Mouse (Mus musculus): ENCODE data around the gene Eps8l2. TPM values are rescaled to one million over a fixed set of nuclear protein-coding genes. Genes with fewer than 3 reads are reported as not detected.

Eps8l2 gene
- polyA plus RNA-seq, 1 experiment from 2014 or later: 234 TPM

DNA sequence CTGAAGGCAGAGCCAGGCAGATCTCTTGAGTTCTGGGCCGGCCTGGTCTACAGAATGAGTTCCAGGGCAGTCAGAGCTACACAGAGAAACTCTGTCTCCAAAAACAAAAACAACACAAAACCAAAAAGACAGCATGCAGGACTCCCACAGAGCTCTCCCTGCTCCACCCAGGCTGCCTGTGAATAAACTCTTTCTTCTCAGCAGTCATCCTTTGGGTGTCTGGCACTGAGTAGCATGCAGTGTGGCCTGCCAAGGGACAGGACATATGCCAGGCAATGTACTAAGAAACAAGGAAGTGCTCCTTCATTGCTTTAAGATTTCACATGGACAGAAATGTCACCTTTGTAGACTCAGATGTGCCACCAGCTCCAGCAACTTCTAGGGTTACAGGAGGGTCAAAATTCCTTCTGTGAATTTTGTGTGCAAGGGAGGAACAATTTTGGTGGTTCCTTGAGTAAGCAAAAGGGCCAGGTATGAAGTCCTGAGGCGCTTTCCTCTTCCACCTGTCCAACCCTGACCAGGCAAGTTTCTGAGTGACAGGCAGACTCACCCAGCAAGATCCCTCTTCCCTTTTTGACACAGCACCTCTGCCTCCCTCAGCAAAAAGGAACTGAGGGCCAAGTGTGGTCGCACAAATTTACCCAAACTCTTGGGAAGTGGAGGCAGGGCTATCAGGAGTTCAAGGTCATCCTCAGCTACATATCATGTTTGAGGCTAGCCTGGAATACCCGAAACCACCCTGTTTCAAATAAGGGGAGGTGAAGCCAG, 42.6 kb downstream of the Eps8l2 start:
- 74% methylated on average over 4 of the region's 4 CpGs for WGBS
- no peaks in the 10 kb centered on the region for H3K36me3 ChIP-seq (ENCODE audit: control insufficient read depth, insufficient read depth)
- no peak for ATAC-seq

DNA sequence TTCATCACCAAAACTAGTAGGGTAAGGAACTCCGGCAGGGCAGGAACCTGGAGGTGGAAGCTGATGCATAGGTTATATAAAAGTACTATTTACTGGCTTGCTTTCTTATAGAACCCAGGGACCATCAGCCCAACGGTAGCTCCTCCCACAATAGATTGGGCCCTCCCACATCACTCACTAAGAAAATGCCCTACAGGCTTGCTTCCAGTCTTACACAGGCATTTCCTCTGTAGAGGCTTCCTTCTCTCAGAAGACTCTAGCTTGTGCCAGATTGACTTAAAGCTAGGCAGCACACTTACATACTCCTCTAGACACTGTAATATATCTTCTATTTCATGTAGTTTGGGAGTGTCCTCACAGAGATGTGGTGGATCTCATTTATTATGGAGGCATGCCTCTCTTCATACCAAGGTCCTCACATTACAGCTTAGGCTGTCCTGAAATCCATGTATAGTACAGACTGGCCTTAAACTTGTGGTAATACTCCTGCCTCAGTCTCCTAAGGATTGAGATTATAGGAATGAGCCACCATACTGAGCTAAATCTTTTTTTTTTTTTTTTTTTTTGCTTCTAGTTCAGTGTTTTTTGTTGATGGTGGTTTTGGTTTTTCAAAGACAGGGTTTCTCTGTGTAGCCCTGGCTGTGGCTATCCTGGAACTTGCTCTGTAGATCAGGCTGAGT, 49.3 kb downstream of the Eps8l2 start:
- no peak overlapping the region for H3K4me2 ChIP-seq (replicated peaks; ENCODE audit: low read depth)
- H3K27ac ChIP-seq (ENCODE audit: low read depth, low read length): peak overlapping the region; percentile 97
- H3K4me1 ChIP-seq (replicated peaks; ENCODE audit: control insufficient read depth, insufficient read depth, low read length): peaks cover 3% of the 10 kb centered on the region
- H3K9ac ChIP-seq (ENCODE audit: low read depth, low read length): no peak overlapping the region
- H3K27me3 ChIP-seq (replicated peaks; ENCODE audit: control insufficient read depth, insufficient read depth, low read length): no peaks in the 10 kb centered on the region
- H3K4me3 ChIP-seq (ENCODE audit: low read depth, low read length): no peak overlapping the region
- ATAC-seq: no peak
- TF ChIP-seq CTCF (IDR thresholded peaks at IDR 0.05; ENCODE audit: low read depth): no peak
- no peaks in the 10 kb centered on the region for H3K36me3 ChIP-seq (ENCODE audit: control insufficient read depth, insufficient read depth)
- WGBS: 51% methylated on average over 2 of the region's 2 CpGs
- H3K9me3 ChIP-seq (ENCODE audit: control insufficient read depth): no peaks in the 10 kb centered on the region

More for the DNA sequence above, 42.6 kb downstream of the Eps8l2 start:
- H3K27ac ChIP-seq (ENCODE audit: low read depth, low read length): no peak overlapping the region
- H3K9ac ChIP-seq (ENCODE audit: low read depth, low read length): no peak overlapping the region
- TF ChIP-seq CTCF (IDR thresholded peaks at IDR 0.05; ENCODE audit: low read depth): no peak
- H3K4me1 ChIP-seq (replicated peaks; ENCODE audit: control insufficient read depth, insufficient read depth, low read length): no peaks in the 10 kb centered on the region; the same call in 1 of the 2 replicates
- H3K4me3 ChIP-seq (ENCODE audit: low read depth, low read length): no peak overlapping the region
- no peaks in the 10 kb centered on the region for H3K27me3 ChIP-seq (replicated peaks; ENCODE audit: control insufficient read depth, insufficient read depth, low read length)
- no peaks in the 10 kb centered on the region for H3K9me3 ChIP-seq (ENCODE audit: control insufficient read depth)
- no peak overlapping the region for H3K4me2 ChIP-seq (replicated peaks; ENCODE audit: low read depth)

DNA sequence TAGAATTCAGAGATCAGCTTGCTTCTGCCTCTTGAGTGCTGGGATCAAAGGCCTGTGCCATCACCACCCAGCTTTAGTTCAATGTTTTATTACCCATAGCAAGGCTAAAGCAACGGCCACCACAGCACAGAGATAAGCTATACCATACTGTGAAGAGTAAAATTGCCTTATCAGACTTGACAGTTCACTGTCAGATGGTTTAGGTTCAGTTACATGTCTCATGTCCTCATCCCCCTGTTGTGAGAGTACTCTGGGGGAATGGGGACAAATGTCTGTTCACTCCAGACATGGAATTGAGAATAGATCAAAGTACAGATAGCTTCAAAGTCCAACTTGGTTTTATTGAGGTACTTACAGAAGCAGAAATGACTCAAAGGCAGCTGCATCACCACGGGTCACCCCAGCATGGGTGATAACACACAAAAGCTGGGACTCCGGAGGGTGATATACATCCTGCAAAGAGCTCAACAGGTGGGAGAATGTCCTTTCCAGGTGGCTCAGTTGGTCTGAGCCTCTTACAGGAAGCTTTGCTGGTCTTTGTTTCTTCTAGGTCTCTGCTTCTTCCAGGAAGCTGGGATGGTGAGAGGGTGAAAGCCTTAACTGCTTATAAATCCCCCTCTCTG, 49.9 kb downstream of the Eps8l2 start:
- H3K27ac ChIP-seq (ENCODE audit: low read depth, low read length): peak overlapping the region; percentile 97
- peak; percentile 74 for ATAC-seq
- no peak for TF ChIP-seq CTCF (IDR thresholded peaks at IDR 0.05; ENCODE audit: low read depth)

DNA sequence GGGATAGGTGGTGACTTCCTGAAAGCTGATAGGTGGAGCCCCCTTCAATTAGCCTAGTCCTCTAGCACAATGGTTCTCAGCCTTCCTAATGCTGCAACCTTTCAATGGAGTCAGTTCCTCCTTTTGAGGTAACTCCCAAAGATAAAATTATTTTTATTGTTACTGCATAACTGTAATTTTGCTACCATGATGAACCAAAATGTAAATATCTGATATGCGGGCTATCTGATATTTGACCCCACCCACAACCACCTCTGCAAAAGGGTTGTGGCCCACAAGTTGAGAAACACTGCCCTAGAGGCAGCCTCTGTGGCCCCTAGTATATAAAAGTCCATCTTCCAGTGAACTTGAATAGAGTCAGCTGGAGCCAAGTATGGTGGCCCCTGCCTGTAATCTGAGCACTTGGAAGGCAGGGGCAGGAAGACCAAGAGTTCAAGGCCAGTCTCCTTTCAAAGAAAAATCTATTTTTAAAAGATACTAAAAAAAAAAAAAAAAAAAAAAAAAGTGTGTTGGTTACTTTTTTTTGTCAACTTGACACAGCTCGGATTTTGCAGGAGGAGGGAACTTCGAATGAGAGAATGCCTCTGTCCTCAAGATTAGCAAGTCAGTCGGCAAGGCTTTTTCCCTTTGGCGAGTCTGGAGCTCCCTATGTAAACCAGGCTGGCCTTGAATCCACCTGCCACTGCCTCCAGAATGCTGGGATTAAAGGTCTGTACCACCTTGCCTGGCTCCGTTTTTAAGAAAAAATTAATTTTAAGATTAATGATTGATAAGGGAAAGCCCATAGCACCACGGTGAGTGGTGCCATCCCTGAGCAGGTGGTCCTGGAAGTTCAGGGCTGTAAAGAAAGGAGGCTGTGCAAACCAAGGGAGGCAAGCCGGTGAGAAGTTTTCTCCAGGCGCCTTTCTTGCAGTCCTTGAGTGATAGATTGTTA, 51.9 kb downstream of the Eps8l2 start:
- Histone ChIP-seq H3K9ac (ENCODE audit: low read depth, low read length) (0 out of 2 replicates have a peak overlapping the region, but pooled peaks have one; percentile 67), H3K27me3 (replicated peaks; ENCODE audit: control insufficient read depth, insufficient read depth, low read length) (no peaks in the 10 kb centered on the region), H3K27ac (ENCODE audit: low read depth, low read length) (peak overlapping the region; percentile 97), H3K4me3 (ENCODE audit: low read depth, low read length) (peak overlapping the region; percentile 71), H3K4me1 (replicated peaks; ENCODE audit: control insufficient read depth, insufficient read depth, low read length) (peaks cover 3% of the 10 kb centered on the region), H3K9me3 (ENCODE audit: control insufficient read depth) (no peaks in the 10 kb centered on the region), H3K36me3 (ENCODE audit: control insufficient read depth, insufficient read depth) (no peaks in the 10 kb centered on the region; the same call in 1 of the 2 replicates), H3K4me2 (replicated peaks; ENCODE audit: low read depth) (peak overlapping the region; percentile 94)
- TF ChIP-seq CTCF (IDR thresholded peaks at IDR 0.05; ENCODE audit: low read depth): no peak
- 24% methylated on average over 9 of the region's 9 CpGs for WGBS
- no peak for ATAC-seq

More for the DNA sequence above, 49.9 kb downstream of the Eps8l2 start:
- Histone ChIP-seq H3K36me3 (ENCODE audit: control insufficient read depth, insufficient read depth) (no peaks in the 10 kb centered on the region), H3K9me3 (ENCODE audit: control insufficient read depth) (no peaks in the 10 kb centered on the region), H3K4me2 (replicated peaks; ENCODE audit: low read depth) (peak overlapping the region; percentile 18; the same call in 1 of the 2 replicates), H3K9ac (ENCODE audit: low read depth, low read length) (peak overlapping the region; percentile 8; the same call in 1 of the 2 replicates), H3K4me1 (replicated peaks; ENCODE audit: control insufficient read depth, insufficient read depth, low read length) (peaks cover 3% of the 10 kb centered on the region), H3K4me3 (ENCODE audit: low read depth, low read length) (no peak overlapping the region), H3K27me3 (replicated peaks; ENCODE audit: control insufficient read depth, insufficient read depth, low read length) (no peaks in the 10 kb centered on the region)
- WGBS: 23% methylated on average over 3 of the region's 3 CpGs

DNA sequence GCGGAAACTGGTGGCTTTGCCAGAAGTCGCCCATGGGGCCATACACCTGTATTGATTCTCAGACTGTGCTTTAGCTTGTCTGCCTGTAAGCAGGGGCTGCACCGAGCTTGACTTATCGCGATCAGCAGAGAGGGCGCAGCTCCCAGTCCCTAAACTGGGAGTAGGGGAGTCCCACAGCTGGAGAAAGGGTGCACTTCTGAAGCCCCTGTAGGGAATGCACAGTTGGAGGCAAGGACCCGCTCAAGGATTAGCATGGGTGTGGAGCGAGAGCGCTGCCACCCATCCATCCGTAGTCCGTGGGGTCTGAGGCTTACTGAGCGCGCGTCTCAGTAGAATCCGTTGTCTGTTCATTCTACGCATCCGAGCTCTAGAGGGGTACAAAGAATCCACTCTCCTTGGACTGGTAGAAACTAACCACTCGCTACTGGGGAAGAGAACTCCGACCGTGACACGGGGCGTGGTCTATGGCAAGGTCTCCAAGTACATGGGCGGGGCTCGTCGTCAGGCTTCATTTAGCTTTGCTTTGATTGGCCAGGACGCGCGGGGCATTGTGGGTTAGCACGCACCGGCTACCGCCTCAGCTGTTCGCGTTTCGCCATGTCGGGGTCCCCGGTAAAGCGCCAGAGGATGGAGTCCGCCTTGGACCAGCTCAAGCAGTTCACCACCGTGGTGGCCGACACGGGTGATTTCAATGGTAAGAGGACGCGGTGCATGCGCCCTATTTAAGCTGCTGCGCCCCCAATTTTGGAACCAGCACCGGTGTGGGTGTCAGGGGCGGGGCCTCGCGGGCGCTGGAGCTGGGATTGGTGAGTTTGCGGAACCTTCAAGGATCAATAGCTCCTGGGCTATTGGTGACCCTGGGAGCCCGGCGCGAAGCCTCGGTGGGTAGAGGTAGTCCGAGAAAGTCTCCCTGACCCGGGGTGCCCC, 53.2 kb downstream of the Eps8l2 start, which contains the start of gene Taldo1:
TSS of gene Taldo1 (plus strand) at position 575 of the 927 bp plus-strand sequence.
- ATAC-seq: peak; percentile 71
- H3K9ac ChIP-seq (ENCODE audit: low read depth, low read length): peak within 1 kb of the TSS; percentile 67
- peak within 1 kb of the TSS; percentile 71 for H3K4me3 ChIP-seq (ENCODE audit: low read depth, low read length)

More for the DNA sequence above, 53.2 kb downstream of the Eps8l2 start, which contains the start of gene Taldo1:
- WGBS: under 1% methylated on average over 57 of the region's 57 CpGs
- Histone ChIP-seq H3K36me3 (ENCODE audit: control insufficient read depth, insufficient read depth) (peaks cover 8% of the 10 kb centered on the region), H3K27me3 (replicated peaks; ENCODE audit: control insufficient read depth, insufficient read depth, low read length) (no peaks in the 10 kb centered on the region), H3K4me1 (replicated peaks; ENCODE audit: control insufficient read depth, insufficient read depth, low read length) (peaks cover 3% of the 10 kb centered on the region), H3K9me3 (ENCODE audit: control insufficient read depth) (no peaks in the 10 kb centered on the region), H3K4me2 (replicated peaks; ENCODE audit: low read depth) (peak within 1 kb of the TSS; percentile 94), H3K27ac (ENCODE audit: low read depth, low read length) (peak within 1 kb of the TSS; percentile 97)
- no peak for TF ChIP-seq CTCF (IDR thresholded peaks at IDR 0.05; ENCODE audit: low read depth)

All from intestine, postnatal 0 days (tissue).